Mouse (Mus musculus): ENCODE results near the gene Rgs12.

Rgs12 gene

GRCm38 (mm10) chr5:35029755-35030154 lies 80.5 kb downstream of the Rgs12 start:
- DNase-seq (ENCODE audit: low spot score in 2 of 2), result no peak

GRCm38 (mm10) chr5:35033068-35033467 lies 83.8 kb downstream of the Rgs12 start:
- no peak for DNase-seq (ENCODE audit: low spot score in 2 of 2)

- DNase-seq (ENCODE audit: low spot score in 2 of 2), result no peak
These were observed 84.4 kb downstream of the Rgs12 start for GRCm38 (mm10) chr5:35033619-35034018.

GRCm38 (mm10) chr5:35035141-35035540 lies 85.9 kb downstream of the Rgs12 start:
- no peak for DNase-seq (ENCODE audit: low spot score in 2 of 2)

- no peak for DNase-seq (ENCODE audit: low spot score in 2 of 2)
These were observed 86.5 kb downstream of the Rgs12 start for GRCm38 (mm10) chr5:35035795-35036194.

- no peak for DNase-seq (ENCODE audit: low spot score in 2 of 2)
These were observed 88.2 kb downstream of the Rgs12 start for GRCm38 (mm10) chr5:35037438-35037837.

GRCm38 (mm10) chr5:35041268-35041829 lies 92.1 kb downstream of the Rgs12 start, which contains the start of gene Hgfac:
TSS of gene Hgfac (plus strand) at chr5:35041509.
- DNase-seq (ENCODE audit: low spot score in 2 of 2), result no peak

- no peak for DNase-seq (ENCODE audit: low spot score in 2 of 2)
These were observed 93.3 kb downstream of the Rgs12 start for GRCm38 (mm10) chr5:35042431-35043109.

- peak in 1 of 2 experiments; percentile 69 for DNase-seq (ENCODE audit: low spot score in 2 of 2)
These were observed 93.8 kb downstream of the Rgs12 start for GRCm38 (mm10) chr5:35043110-35043451.

GRCm38 (mm10) chr5:35050541-35050940 lies 101.3 kb downstream of the Rgs12 start:
- no peak for DNase-seq (ENCODE audit: low spot score in 2 of 2)

GRCm38 (mm10) chr5:35054628-35055027 lies 105.4 kb downstream of the Rgs12 start:
- no peak for DNase-seq (ENCODE audit: low spot score in 2 of 2)

GRCm38 (mm10) chr5:35055076-35055475 lies 105.8 kb downstream of the Rgs12 start:
- peak in 1 of 2 experiments; percentile 31 for DNase-seq (ENCODE audit: low spot score in 2 of 2)

GRCm38 (mm10) chr5:35056604-35057432 lies 107.6 kb downstream of the Rgs12 start, which contains the start of gene Dok7:
TSS of gene Dok7 (plus strand) at chr5:35056766.
- DNase-seq (ENCODE audit: low spot score in 2 of 2), result peak; percentile 26 to 51

- DNase-seq (ENCODE audit: low spot score in 2 of 2), result no peak
These were observed 108.3 kb downstream of the Rgs12 start for GRCm38 (mm10) chr5:35057582-35057981.

GRCm38 (mm10) chr5:35058216-35058615 lies 109.0 kb downstream of the Rgs12 start:
- DNase-seq (ENCODE audit: low spot score in 2 of 2), result no peak

- DNase-seq (ENCODE audit: low spot score in 2 of 2), result no peak
These were observed 110.9 kb downstream of the Rgs12 start for GRCm38 (mm10) chr5:35060098-35060497.

- DNase-seq (ENCODE audit: low spot score in 2 of 2), result no peak
These were observed 120.6 kb downstream of the Rgs12 start for GRCm38 (mm10) chr5:35069841-35070240.

GRCm38 (mm10) chr5:35070314-35070713 lies 121.1 kb downstream of the Rgs12 start:
- no peak for DNase-seq (ENCODE audit: low spot score in 2 of 2)

- peak in 1 of 2 experiments; percentile 27 for DNase-seq (ENCODE audit: low spot score in 2 of 2)
These were observed 121.7 kb downstream of the Rgs12 start for GRCm38 (mm10) chr5:35070953-35071352.

GRCm38 (mm10) chr5:35071855-35072254 lies 122.6 kb downstream of the Rgs12 start:
- DNase-seq (ENCODE audit: low spot score in 2 of 2), result no peak

GRCm38 (mm10) chr5:35073235-35073634 lies 124.0 kb downstream of the Rgs12 start:
- DNase-seq (ENCODE audit: low spot score in 2 of 2), result no peak

- DNase-seq (ENCODE audit: low spot score in 2 of 2), result no peak
These were observed 124.7 kb downstream of the Rgs12 start for GRCm38 (mm10) chr5:35073992-35074391.

- DNase-seq (ENCODE audit: low spot score in 2 of 2), result no peak
These were observed 127.1 kb downstream of the Rgs12 start for GRCm38 (mm10) chr5:35076369-35076768.

All from frontal cortex, postnatal 14 days (tissue).